Mouse (Mus musculus) limb, embryonic 12.5 days (tissue): ENCODE measurements around the gene Mark1. TPM values are rescaled to one million over a fixed set of nuclear protein-coding genes. Genes with fewer than 3 reads are reported as not detected.

Experiments used
- ATAC-seq: fragments of 200-750 bp; cut with Nextera tagmentation; 2 replicates; pipeline ENCODE4 v1.8.0; 2017; ENCODE audit warnings: low read depth, moderate TSS enrichment; ENCODE audit not compliant: insufficient number of reproducible peaks, insufficient read depth, low FRiP score, low TSS enrichment
- H3K27ac ChIP-seq: fragments of 300-500 bp; sonication (generic); 2 replicates; pipeline ENCODE4 v1.5.1; 2016; ENCODE audit warnings: mild to moderate bottlenecking, moderate library complexity
- H3K27me3 ChIP-seq: fragments of 300-500 bp; sonication (generic); 2 replicates; pipeline ENCODE4 v1.6.1; 2016; ENCODE audit warnings: mild to moderate bottlenecking, moderate library complexity
- H3K36me3 ChIP-seq: fragments of 300-500 bp; sonication (generic); 2 replicates; pipeline ENCODE4 v1.6.1; 2016; ENCODE audit warnings: mild to moderate bottlenecking, moderate library complexity
- H3K4me1 ChIP-seq: fragments of 300-500 bp; sonication (generic); replicated peaks from 2 replicates; pipeline ENCODE4 v1.6.1; 2016
- H3K4me2 ChIP-seq: fragments of 300-500 bp; sonication (generic); 2 replicates; pipeline ENCODE4 v1.6.1; 2016; ENCODE audit warnings: mild to moderate bottlenecking, moderate library complexity
- H3K4me3 ChIP-seq: fragments of 300-500 bp; sonication (generic); replicated peaks from 2 replicates; pipeline ENCODE4 v1.5.1; 2016; ENCODE audit warnings: mild to moderate bottlenecking
- H3K9ac ChIP-seq: fragments of 300-500 bp; sonication (generic); replicated peaks from 2 replicates; pipeline ENCODE4 v1.6.1; 2016; ENCODE audit warnings: mild to moderate bottlenecking, moderate library complexity
- H3K9me3 ChIP-seq: fragments of 300-500 bp; sonication (generic); 2 replicates; pipeline ENCODE4 v1.6.1; 2016; ENCODE audit warnings: mild to moderate bottlenecking, moderate library complexity
- WGBS: fragments of 180-500 bp; shearing (Covaris S2); methylation state at CpG from one replicate; pipeline ENCODE4 v1.1.7; 2016; 5-methylcytosine and 5-hydroxymethylcytosine counted together
- polyA plus RNA-seq: library from polyadenylated mRNA; unstranded; fragments of >200 nt; fragmentation: Nextera tagmentation; extraction: Ambion mirVana; gene quantifications from 2 replicates; pipeline ENCODE4 v1.2.1, GENCODE M21; 2016

Mark1 gene
- polyA plus RNA-seq, 1 experiment from 2014 or later = 3.8 TPM

GRCm38 (mm10) chr1:184851741-184852618 is 147.4 kb downstream of the Mark1 start:
- Histone ChIP-seq H3K9me3 (no peaks in the 10 kb centered on the region), H3K9ac (no peak overlapping the region), H3K4me3 (no peak overlapping the region), H3K27ac (no peak overlapping the region), H3K27me3 (peaks cover 45% of the 10 kb centered on the region), H3K36me3 (no peaks in the 10 kb centered on the region), H3K4me2 (peak overlapping the region; percentile 46), H3K4me1 (peaks cover 6% of the 10 kb centered on the region)
- 24% methylated on average over 31 of the region's 31 CpGs for WGBS
- ATAC-seq = peak; percentile 79; the same call in 1 of the 2 replicates

GRCm38 (mm10) chr1:184851166-184851565 is 148.2 kb downstream of the Mark1 start:
- Histone ChIP-seq H3K27ac (no peak overlapping the region), H3K4me3 (no peak overlapping the region), H3K4me2 (0 out of 2 replicates have a peak overlapping the region, but pooled peaks have one; percentile 46), H3K36me3 (no peaks in the 10 kb centered on the region), H3K27me3 (peaks cover 53% of the 10 kb centered on the region), H3K9ac (no peak overlapping the region), H3K9me3 (no peaks in the 10 kb centered on the region), H3K4me1 (peaks cover 12% of the 10 kb centered on the region)
- no peak for ATAC-seq
- 48% methylated on average over 7 of the region's 7 CpGs for WGBS

GRCm38 (mm10) chr1:184846973-184847372 is 152.4 kb downstream of the Mark1 start:
- Histone ChIP-seq H3K4me1 (peaks cover 17% of the 10 kb centered on the region), H3K27me3 (peaks cover 44% of the 10 kb centered on the region), H3K4me2 (peak overlapping the region; percentile 78; the same call in 1 of the 2 replicates), H3K4me3 (no peak overlapping the region), H3K27ac (no peak overlapping the region), H3K36me3 (no peaks in the 10 kb centered on the region), H3K9me3 (no peaks in the 10 kb centered on the region), H3K9ac (no peak overlapping the region)
- 56% methylated on average over 3 of the region's 3 CpGs for WGBS
- no peak for ATAC-seq

Other genes with a start within 250 kb of the Mark1 start
- gene Marc1, start 188.3 kb downstream of the Mark1 start, polyA plus RNA-seq = 0.17 TPM in 1 of 2 replicates, not detected in the other
- 124 and 136 TPM in 2 replicates for gene Marc2, start 153.1 kb downstream of the Mark1 start, polyA plus RNA-seq
- 0.84 and 1.1 TPM in 2 replicates for gene C130074G19Rik, start 116.4 kb downstream of the Mark1 start, polyA plus RNA-seq
- gene Rab3gap2, start 204.5 kb upstream of the Mark1 start, polyA plus RNA-seq = 24.6 and 24.7 TPM in 2 replicates